Mouse (Mus musculus): ENCODE measurements around the gene Trpm6.
A peak's percentile ranks its signal among the peaks of the same experiment; 100 is the strongest.

Gene Trpm6

DNA sequence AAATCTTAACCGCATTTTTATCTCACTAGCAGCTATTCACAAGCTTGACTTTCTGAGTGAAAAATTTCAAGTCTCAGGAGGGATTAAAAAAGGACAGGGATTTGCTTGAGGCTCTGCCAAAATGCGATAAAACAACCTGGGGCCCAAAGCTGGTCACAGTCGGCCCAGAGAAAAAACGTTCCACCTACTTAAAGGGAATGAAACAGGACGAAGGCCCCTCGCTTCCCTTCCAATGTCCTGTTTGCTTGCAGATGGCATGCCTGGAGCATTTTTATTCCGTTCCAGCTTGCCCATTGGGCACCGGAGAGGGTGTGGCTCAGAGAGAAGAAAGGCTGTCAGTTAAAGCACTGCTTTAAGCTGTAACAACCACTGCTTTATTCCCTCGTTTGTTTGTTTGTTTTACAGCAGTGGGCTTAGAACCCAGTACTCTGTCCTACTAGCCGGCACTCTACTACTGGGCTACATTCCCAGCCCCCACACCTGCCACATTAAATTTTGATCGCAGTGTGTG, 139.4 kb downstream of the Trpm6 start:
- peak; percentile 53 for DNase-seq (ENCODE audit: low spot score)

DNA sequence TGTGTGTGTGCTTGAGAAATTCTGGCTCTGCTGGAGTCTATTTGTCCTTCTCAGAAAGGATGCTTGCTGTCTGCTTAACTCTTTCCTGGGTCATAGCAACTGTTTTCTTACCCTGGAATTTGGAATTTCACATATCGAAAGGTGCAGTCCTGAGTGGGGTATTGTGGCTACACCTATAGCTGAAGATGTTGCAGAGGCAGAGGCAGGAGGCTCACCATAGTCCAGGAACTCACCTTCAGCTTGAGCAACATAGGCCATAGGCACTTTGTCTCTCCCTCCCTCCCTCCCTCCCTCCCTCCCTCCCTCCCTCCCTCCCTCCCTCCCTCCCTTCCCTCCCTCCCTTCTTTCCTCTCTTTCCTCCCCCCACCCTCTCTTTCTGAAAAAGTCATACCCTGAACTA, 139.8 kb downstream of the Trpm6 start:
- DNase-seq (ENCODE audit: low spot score) = no peak

DNA sequence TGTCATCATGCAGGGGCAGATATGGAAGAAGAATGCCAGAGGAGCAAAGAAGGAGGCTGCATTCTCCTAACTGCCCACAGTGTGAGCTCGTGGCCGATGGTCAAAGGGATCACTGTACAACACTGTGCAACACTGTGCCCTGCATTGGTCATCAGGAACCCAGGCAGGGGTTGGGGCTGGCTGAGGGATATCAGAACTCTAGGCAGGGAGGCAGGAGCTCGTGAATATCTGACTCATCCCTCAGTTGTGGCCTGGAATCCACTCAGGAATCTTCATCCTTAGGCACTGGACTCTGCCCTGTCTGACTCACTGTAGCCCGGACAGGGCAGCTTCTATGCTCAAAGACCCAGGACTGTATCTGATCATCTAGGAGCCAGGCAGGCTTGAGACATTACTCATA, 140.4 kb downstream of the Trpm6 start:
- no peak for DNase-seq (ENCODE audit: low spot score)

DNA sequence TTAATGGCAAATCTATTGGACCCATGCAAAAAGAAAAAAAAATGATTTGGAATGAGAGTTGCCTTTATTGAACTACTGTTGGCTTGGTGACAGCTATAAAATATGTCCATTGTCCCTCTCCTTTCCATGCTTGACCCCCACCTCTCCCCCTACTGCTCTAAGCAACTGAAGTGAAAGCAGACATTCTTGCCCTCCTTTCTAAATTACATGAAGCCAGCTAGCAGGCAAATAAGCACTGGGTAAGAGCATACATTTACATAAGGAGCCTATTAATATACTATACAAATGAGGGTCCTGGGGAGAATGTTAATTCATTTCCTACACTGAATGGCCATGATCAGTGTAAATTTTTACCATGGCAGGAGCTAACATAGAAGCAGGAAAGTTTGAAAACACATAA, 148.5 kb downstream of the Trpm6 start:
- DNase-seq (ENCODE audit: low spot score) = no peak

DNA sequence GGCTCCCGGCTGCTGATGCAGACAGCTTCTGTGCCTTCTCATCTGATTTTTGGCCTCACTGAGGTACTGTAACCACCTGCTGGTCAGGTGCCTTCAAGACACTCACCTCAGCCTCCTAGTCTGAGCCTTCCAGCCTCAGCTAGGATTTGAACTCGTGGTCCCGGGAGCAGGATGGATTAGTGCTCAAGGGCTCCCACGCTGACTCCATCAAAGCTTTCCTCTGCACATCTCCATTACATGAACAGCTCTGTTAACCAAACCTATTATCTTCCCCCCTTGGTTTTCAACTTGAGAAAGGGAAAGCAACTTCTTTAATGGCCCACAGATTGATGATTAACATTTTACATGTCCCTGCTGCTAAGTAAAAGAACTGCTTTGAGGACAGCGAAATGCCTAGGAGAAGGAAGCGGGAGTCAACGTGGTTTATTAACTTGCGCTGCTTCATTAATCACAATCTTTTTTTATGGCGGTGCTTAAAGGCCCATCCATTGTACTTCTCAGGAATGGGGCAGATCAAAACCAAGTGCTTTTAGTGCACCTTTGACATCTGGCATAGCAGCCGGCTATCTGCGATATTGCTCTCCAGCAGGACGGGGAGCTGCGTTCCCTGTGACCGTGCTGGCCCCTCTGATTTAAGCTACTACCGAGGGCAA, 152.4 kb downstream of the Trpm6 start:
- DNase-seq (ENCODE audit: low spot score) = no peak

DNA sequence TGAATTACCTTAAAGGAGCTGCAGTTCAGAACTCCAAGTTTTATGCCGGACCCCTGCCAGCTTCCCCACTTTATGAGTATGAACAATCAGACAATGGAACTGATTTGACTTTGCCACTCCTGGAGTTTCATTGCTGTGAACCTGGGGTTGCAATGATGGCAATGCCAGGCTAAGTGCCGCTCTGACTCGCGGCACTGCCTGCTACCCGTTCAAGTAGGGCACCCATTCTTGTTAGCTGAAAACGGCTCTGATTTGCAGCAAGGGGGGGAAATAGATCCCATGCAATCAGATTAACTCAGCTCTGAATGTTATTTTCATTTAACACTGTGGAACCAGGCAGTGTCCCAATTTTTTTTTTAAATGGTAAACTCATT, 152.9 kb downstream of the Trpm6 start:
- no peak for DNase-seq (ENCODE audit: low spot score)

DNA sequence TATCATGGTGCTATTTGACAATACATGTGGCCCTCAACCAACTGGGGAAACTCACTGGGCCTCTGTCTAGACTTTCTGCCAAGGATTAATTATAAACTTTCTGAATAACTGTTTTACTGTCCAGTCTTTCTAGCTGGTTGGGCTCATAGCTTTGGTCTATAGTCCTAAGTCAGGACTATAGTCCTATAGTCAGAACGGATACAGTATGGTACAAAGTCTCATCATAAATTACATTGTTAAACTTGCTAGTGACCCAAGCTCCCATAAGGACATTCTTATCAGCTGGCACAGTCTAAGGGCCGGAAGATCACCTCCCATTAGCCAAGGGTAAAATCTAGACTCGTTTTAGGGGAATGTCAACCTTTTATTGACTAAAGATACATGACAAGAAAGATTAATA, 155.7 kb downstream of the Trpm6 start:
- DNase-seq (ENCODE audit: low spot score) = no peak

DNA sequence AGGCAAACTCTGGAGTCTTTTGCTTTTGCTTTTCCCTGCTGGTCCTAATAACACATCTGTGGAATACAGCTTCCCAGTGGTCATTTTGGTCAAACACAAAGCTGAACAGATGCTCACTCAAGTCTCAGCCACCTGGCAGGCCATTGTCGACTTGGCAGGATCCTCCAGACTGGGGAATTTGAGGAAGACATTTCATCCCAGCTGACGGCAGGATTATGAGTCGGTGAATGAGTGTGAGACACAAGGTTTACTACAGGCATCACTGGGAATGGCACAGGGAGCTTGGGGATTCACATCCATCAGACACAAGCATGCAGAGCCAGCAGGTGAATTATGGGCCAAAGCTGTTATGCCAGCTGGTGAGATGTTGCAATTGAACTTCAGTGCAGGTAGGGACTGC, 159.9 kb downstream of the Trpm6 start:
- DNase-seq (ENCODE audit: low spot score) = no peak

DNA sequence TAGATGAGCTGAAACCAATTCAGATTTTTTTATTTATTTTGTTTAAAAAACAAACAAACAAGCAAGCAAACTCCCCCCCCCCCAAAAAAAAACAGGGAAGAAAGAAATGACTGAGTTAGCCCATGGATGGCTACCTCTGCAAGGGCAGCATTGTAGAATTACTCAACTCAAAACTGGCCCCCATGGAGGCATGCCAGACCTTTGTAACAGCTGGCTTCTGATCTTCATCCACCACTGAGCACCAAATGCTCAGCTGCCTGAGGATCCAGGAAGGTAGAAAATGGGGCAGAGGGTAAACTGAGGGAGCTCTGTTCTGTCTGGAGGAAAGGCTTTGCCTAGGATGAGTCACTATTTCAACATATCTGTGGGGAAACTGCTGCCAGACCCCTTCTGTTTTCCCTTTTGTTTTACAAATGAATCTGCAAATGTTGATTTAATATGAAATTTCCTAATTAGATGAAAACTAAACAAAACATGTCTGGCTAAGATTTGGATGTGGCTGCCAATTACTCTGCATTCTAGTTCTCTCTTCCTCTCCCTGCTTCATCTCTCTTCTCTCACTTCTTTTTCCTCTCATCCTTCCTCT, 162.1 kb downstream of the Trpm6 start:
- DNase-seq (ENCODE audit: low spot score) = no peak

DNA sequence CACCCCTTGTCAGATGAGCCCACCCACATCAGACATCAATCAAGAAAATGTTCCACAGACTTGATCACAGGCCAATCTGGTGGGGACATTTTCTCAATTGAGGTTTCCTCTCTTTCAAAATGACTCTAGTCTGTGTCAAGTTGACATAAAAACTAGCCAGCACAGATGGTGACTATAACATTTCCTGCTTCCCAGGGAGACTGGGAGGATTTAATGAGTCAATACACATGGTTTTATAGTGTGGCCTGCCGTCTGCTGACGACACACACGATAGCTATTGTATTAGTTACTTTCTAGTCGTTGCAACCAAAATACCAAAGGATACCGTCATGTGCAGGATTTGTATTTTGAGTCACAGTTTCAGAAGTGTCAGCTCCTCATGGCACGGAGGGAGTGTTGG, 191.6 kb downstream of the Trpm6 start:
- no peak for DNase-seq (ENCODE audit: low spot score)

Data from retina, embryonic 14.5 days (tissue).